Mouse (Mus musculus): ENCODE results near the gene Rabgap1l. TPM values are rescaled to one million over a fixed set of nuclear protein-coding genes. Genes with fewer than 3 reads are reported as not detected.
A peak's percentile ranks its signal among the peaks of the same experiment; 100 is the strongest.

The Rabgap1l gene
- polyA plus RNA-seq, 1 experiment from 2014 or later: 21.3 TPM

- no peaks in the 10 kb centered on the region for H3K27me3 ChIP-seq
- H3K9ac ChIP-seq: no peak overlapping the region
- no peak overlapping the region for H3K27ac ChIP-seq
- H3K36me3 ChIP-seq (ENCODE audit: poor library complexity, severe bottlenecking): peaks cover 4% of the 10 kb centered on the region; the same call in 1 of the 2 replicates
- 14% methylated on average over 3 of the region's 3 CpGs for WGBS
- ATAC-seq: peak; percentile 51; the same call in 1 of the 2 replicates
- H3K9me3 ChIP-seq (replicated peaks): no peaks in the 10 kb centered on the region
- H3K4me1 ChIP-seq: no peaks in the 10 kb centered on the region
- no peak overlapping the region for H3K4me2 ChIP-seq
- no peak overlapping the region for H3K4me3 ChIP-seq
Measured at GRCm38 (mm10) chr1:160717742-160718141, 75.3 kb downstream of the Rabgap1l start.

GRCm38 (mm10) chr1:160714685-160715084 is 78.3 kb downstream of the Rabgap1l start:
- ATAC-seq: peak; percentile 62

DNA sequence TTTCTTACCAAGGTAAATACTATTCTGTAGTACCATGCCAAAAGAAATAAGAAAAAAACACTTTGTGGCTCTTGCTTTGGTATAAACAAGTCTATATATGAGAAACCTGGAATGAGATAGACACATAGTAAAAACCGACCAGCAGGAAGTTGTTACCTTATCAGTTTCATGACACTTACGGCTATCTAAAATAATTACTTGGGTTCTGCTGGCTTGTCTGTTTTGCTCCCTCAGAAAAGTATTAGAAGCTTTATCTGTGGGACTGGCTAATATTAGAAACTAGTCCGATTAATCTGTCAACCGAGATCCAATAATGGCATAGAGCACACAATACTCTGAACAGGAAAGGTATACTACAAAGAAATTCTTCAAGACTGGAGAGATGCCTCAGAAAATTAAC is 79.1 kb downstream of the Rabgap1l start:
- no peaks in the 10 kb centered on the region for H3K9me3 ChIP-seq (replicated peaks)
- ATAC-seq: no peak
- no peaks in the 10 kb centered on the region for H3K36me3 ChIP-seq (ENCODE audit: poor library complexity, severe bottlenecking)
- H3K27me3 ChIP-seq: no peaks in the 10 kb centered on the region
- H3K27ac ChIP-seq: no peak overlapping the region
- no peaks in the 10 kb centered on the region for H3K4me1 ChIP-seq
- 94% methylated on average over 4 of the region's 4 CpGs for WGBS
- H3K4me3 ChIP-seq: no peak overlapping the region
- H3K9ac ChIP-seq: no peak overlapping the region
- H3K4me2 ChIP-seq: no peak overlapping the region

More at GRCm38 (mm10) chr1:160714685-160715084, 78.3 kb downstream of the Rabgap1l start:
- Histone ChIP-seq H3K4me3 (no peak overlapping the region), H3K9me3 (replicated peaks) (no peaks in the 10 kb centered on the region), H3K27ac (no peak overlapping the region), H3K36me3 (ENCODE audit: poor library complexity, severe bottlenecking) (no peaks in the 10 kb centered on the region), H3K9ac (no peak overlapping the region), H3K27me3 (no peaks in the 10 kb centered on the region), H3K4me1 (no peaks in the 10 kb centered on the region), H3K4me2 (no peak overlapping the region)

DNA sequence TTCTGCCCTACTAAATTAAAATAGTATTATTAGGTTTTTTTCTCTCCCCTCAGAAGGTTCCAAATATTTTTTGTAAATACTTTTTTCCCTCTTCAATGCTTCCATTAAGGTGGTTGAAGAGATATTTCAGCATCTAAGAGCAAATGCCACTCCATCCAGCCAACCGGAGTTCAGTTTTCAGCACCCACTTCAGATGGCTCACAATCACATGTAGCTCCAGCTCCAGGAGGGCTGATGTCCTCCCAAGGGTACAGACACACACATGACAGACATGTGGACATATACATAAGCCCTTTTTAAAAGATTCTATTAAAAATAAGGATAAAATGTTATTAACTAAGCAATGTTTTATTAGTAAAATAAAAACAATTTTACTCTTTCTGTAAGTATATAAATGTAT is 79.6 kb downstream of the Rabgap1l start:
- ATAC-seq: no peak
- Histone ChIP-seq H3K9me3 (replicated peaks) (no peaks in the 10 kb centered on the region), H3K4me2 (no peak overlapping the region), H3K4me3 (no peak overlapping the region), H3K9ac (no peak overlapping the region), H3K36me3 (ENCODE audit: poor library complexity, severe bottlenecking) (no peaks in the 10 kb centered on the region), H3K4me1 (no peaks in the 10 kb centered on the region), H3K27me3 (no peaks in the 10 kb centered on the region), H3K27ac (no peak overlapping the region)
- WGBS: 86% methylated on average over 1 of the region's 1 CpGs

- Histone ChIP-seq H3K4me2 (no peak overlapping the region), H3K4me1 (no peaks in the 10 kb centered on the region), H3K36me3 (ENCODE audit: poor library complexity, severe bottlenecking) (no peaks in the 10 kb centered on the region), H3K4me3 (no peak overlapping the region), H3K27ac (no peak overlapping the region), H3K9ac (no peak overlapping the region), H3K27me3 (no peaks in the 10 kb centered on the region), H3K9me3 (replicated peaks) (no peaks in the 10 kb centered on the region)
- no peak for ATAC-seq
Measured at GRCm38 (mm10) chr1:160710539-160710938, 82.5 kb downstream of the Rabgap1l start.

DNA sequence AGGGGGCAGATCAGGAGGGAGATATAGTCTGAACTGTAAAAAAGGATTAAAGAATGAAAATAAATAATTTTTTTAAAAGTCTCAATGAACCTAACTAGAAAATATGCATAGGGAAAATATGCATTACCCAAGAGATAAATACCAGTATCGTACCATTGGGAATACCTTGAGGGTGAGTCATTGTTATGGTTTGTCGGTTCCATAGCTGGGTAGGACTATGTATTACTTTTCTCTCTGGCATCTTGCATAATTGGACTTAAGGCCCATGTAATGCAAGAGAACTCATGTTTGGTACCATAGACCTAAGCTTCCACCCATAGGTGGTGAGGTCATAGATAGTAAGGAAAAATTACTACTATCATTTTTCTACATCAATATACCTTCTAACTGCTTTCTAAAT is 88.4 kb downstream of the Rabgap1l start:
- H3K4me1 ChIP-seq: no peaks in the 10 kb centered on the region
- H3K9ac ChIP-seq: no peak overlapping the region
- no peak overlapping the region for H3K27ac ChIP-seq
- no peak for ATAC-seq
- H3K4me2 ChIP-seq: no peak overlapping the region
- H3K4me3 ChIP-seq: no peak overlapping the region
- 91% methylated on average over 2 of the region's 2 CpGs for WGBS
- H3K36me3 ChIP-seq (ENCODE audit: poor library complexity, severe bottlenecking): peaks cover 4% of the 10 kb centered on the region; the same call in 1 of the 2 replicates
- no peaks in the 10 kb centered on the region for H3K9me3 ChIP-seq (replicated peaks)
- no peaks in the 10 kb centered on the region for H3K27me3 ChIP-seq

DNA sequence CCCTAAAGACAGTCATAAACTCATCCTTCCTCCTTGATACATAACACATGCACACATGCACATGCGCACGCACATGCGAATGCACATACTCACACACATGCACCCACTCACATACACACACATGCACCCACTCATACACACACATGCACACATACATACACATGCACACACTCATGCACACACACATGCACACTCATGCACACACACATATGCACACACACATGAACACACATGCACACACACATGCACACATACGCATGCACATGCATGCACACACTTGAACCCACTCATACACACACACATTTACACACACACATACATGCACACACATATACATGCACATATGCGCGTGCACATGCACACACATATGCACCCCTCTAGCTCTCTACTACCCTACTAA is 89.2 kb downstream of the Rabgap1l start:
- no peaks in the 10 kb centered on the region for H3K27me3 ChIP-seq
- no peak for ATAC-seq
- no peak overlapping the region for H3K4me2 ChIP-seq
- H3K4me1 ChIP-seq: no peaks in the 10 kb centered on the region
- H3K4me3 ChIP-seq: no peak overlapping the region
- 98% methylated on average over 6 of the region's 6 CpGs for WGBS
- H3K27ac ChIP-seq: no peak overlapping the region
- H3K9me3 ChIP-seq (replicated peaks): no peaks in the 10 kb centered on the region
- no peak overlapping the region for H3K9ac ChIP-seq
- peaks cover 4% of the 10 kb centered on the region; the same call in 1 of the 2 replicates for H3K36me3 ChIP-seq (ENCODE audit: poor library complexity, severe bottlenecking)

DNA sequence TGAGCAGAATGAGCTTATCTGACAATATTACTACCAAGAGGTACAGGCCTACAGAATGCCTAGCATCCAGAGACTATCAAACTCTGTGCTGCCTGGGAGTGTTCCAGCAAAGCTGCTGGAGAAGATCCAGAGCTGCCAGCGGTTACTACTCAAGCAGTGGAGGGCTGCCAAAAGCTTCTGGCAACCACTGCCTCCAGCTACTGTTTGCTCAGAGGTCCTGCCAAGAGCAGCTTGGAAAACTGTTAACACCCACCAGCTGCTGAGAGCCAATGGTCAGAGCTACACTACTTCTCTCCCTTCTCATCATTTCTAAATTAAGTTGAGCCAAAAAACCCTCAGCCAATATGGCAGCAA is 99.9 kb downstream of the Rabgap1l start:
- Histone ChIP-seq H3K4me2 (no peak overlapping the region), H3K9me3 (replicated peaks) (no peaks in the 10 kb centered on the region), H3K27me3 (no peaks in the 10 kb centered on the region), H3K36me3 (ENCODE audit: poor library complexity, severe bottlenecking) (no peaks in the 10 kb centered on the region), H3K9ac (no peak overlapping the region), H3K4me3 (no peak overlapping the region), H3K4me1 (no peaks in the 10 kb centered on the region), H3K27ac (0 out of 2 replicates have a peak overlapping the region, but pooled peaks have one; percentile 3)
- WGBS: 59% methylated on average over 1 of the region's 1 CpGs
- ATAC-seq: peak; percentile 91

DNA sequence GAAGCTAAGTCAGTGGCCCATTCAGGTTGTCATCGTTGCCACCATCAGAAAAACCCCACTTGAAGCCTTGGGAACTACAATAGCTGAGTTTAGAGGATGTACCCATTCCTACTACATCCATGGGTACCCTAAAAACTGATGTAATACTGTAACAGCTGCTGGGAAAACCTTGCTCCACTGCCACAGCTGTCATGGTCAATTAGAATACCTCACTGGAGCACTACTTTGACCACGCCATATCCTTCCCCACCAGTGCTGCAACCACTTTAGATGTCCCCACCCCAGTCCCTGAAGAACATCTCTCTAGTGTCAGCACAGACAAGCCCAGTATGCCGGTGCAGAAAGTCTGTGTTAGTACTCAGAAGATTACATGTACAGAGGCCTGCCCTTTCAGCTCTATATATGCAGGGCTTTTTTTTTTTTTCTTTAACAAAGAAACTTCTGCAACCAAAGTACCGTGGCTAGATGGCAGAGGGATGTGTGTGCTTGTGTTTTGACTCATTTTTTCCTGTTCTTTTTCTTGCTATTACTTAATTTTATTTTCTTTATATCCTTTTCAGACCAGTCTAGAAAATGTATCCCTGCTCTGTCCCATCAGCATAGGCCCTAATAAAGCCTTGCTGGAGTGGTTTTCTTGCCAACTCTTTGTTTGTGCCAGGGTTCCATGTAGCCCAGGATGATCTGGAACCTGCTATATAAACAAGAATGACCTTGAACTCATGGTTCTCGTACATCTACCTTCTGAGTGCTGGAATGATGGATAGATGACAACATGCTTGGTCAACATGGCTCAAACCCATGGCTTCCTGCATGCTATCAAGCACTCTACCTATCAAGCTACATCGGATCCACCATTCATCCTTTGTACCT is 100.6 kb downstream of the Rabgap1l start:
- no peak; the same call in 1 of the 2 replicates for ATAC-seq
- Histone ChIP-seq H3K9me3 (replicated peaks) (no peaks in the 10 kb centered on the region), H3K4me1 (no peaks in the 10 kb centered on the region), H3K36me3 (ENCODE audit: poor library complexity, severe bottlenecking) (no peaks in the 10 kb centered on the region), H3K9ac (no peak overlapping the region), H3K4me2 (no peak overlapping the region), H3K4me3 (no peak overlapping the region), H3K27me3 (no peaks in the 10 kb centered on the region), H3K27ac (0 out of 2 replicates have a peak overlapping the region, but pooled peaks have one; percentile 3)
- WGBS: 88% methylated on average over 6 of the region's 6 CpGs

- no peak for ATAC-seq
- no peaks in the 10 kb centered on the region for H3K9me3 ChIP-seq (replicated peaks)
- 84% methylated on average over 1 of the region's 1 CpGs for WGBS
- no peak overlapping the region for H3K4me3 ChIP-seq
- no peak overlapping the region for H3K4me2 ChIP-seq
- H3K4me1 ChIP-seq: no peaks in the 10 kb centered on the region
- no peak overlapping the region for H3K27ac ChIP-seq
- H3K36me3 ChIP-seq (ENCODE audit: poor library complexity, severe bottlenecking): no peaks in the 10 kb centered on the region
- H3K9ac ChIP-seq: no peak overlapping the region
- H3K27me3 ChIP-seq: no peaks in the 10 kb centered on the region
Measured at GRCm38 (mm10) chr1:160691196-160691590, 101.8 kb downstream of the Rabgap1l start.

- WGBS: 90% methylated on average over 7 of the region's 7 CpGs
- Histone ChIP-seq H3K27me3 (no peaks in the 10 kb centered on the region), H3K4me1 (no peaks in the 10 kb centered on the region), H3K36me3 (ENCODE audit: poor library complexity, severe bottlenecking) (no peaks in the 10 kb centered on the region), H3K27ac (no peak overlapping the region), H3K4me3 (no peak overlapping the region), H3K9ac (no peak overlapping the region), H3K4me2 (no peak overlapping the region), H3K9me3 (replicated peaks) (no peaks in the 10 kb centered on the region)
- no peak for ATAC-seq
Measured at GRCm38 (mm10) chr1:160690516-160691195, 102.4 kb downstream of the Rabgap1l start.

- Histone ChIP-seq H3K36me3 (ENCODE audit: poor library complexity, severe bottlenecking) (no peaks in the 10 kb centered on the region), H3K27ac (no peak overlapping the region), H3K4me2 (no peak overlapping the region), H3K4me1 (no peaks in the 10 kb centered on the region), H3K9me3 (replicated peaks) (no peaks in the 10 kb centered on the region), H3K27me3 (no peaks in the 10 kb centered on the region), H3K9ac (no peak overlapping the region), H3K4me3 (no peak overlapping the region)
- no peak for ATAC-seq
Measured at GRCm38 (mm10) chr1:160689511-160689910, 103.5 kb downstream of the Rabgap1l start.
